Mouse (Mus musculus): ENCODE results near the gene Fntb. TPM values are rescaled to one million over a fixed set of nuclear protein-coding genes. Genes with fewer than 3 reads are reported as not detected.
A peak's percentile ranks its signal among the peaks of the same experiment; 100 is the strongest.

Fntb gene
- total RNA-seq, 2 experiments from 2014 or later = 11.7 to 12.1 TPM

- DNase-seq (ENCODE audit: low spot score) = no peak
Observed at GRCm38 (mm10) chr12:76885103-76885502, 119.7 kb downstream of the Fntb start.

- no peak for DNase-seq (ENCODE audit: low spot score)
Observed at GRCm38 (mm10) chr12:76886826-76887225, 121.4 kb downstream of the Fntb start.

GRCm38 (mm10) chr12:76887941-76888340, 122.6 kb downstream of the Fntb start:
- peak; percentile 61 for DNase-seq (ENCODE audit: low spot score)

GRCm38 (mm10) chr12:76889404-76890184, 124.2 kb downstream of the Fntb start:
- no peak for DNase-seq (ENCODE audit: low spot score)

GRCm38 (mm10) chr12:76891160-76891559, 125.8 kb downstream of the Fntb start:
- DNase-seq (ENCODE audit: low spot score) = no peak

- no peak for DNase-seq (ENCODE audit: low spot score)
Observed at GRCm38 (mm10) chr12:76892910-76893695, 127.7 kb downstream of the Fntb start.

GRCm38 (mm10) chr12:76894792-76895559, 129.6 kb downstream of the Fntb start:
- no peak for DNase-seq (ENCODE audit: low spot score)

GRCm38 (mm10) chr12:76895777-76896176, 130.4 kb downstream of the Fntb start:
- DNase-seq (ENCODE audit: low spot score) = no peak

GRCm38 (mm10) chr12:76896566-76896965, 131.2 kb downstream of the Fntb start:
- DNase-seq (ENCODE audit: low spot score) = no peak

GRCm38 (mm10) chr12:76897006-76897405, 131.6 kb downstream of the Fntb start:
- peak; percentile 70 for DNase-seq (ENCODE audit: low spot score)

GRCm38 (mm10) chr12:76898141-76898540, 132.8 kb downstream of the Fntb start:
- no peak for DNase-seq (ENCODE audit: low spot score)

- peak; percentile 69 for DNase-seq (ENCODE audit: low spot score)
Observed at GRCm38 (mm10) chr12:76899261-76899975, 134.0 kb downstream of the Fntb start.

GRCm38 (mm10) chr12:76901508-76902294, 136.3 kb downstream of the Fntb start:
- no peak for DNase-seq (ENCODE audit: low spot score)

GRCm38 (mm10) chr12:76906278-76906677, 140.9 kb downstream of the Fntb start:
- no peak for DNase-seq (ENCODE audit: low spot score)

- DNase-seq (ENCODE audit: low spot score) = no peak
Observed at GRCm38 (mm10) chr12:76909218-76909617, 143.8 kb downstream of the Fntb start.

- DNase-seq (ENCODE audit: low spot score) = no peak
Observed at GRCm38 (mm10) chr12:76910258-76910940, 145.0 kb downstream of the Fntb start.

- DNase-seq (ENCODE audit: low spot score) = no peak
Observed at GRCm38 (mm10) chr12:76911171-76911726, 145.9 kb downstream of the Fntb start.

GRCm38 (mm10) chr12:76912193-76912592, 146.8 kb downstream of the Fntb start:
- peak; percentile 38 for DNase-seq (ENCODE audit: low spot score)

GRCm38 (mm10) chr12:76916163-76916562, 150.8 kb downstream of the Fntb start:
- DNase-seq (ENCODE audit: low spot score) = no peak

Data from gastrocnemius, adult 18-20 months (tissue).